Mouse (Mus musculus): ENCODE results near the gene Cep41.

GRCm38 (mm10) chr6:30621986-30622389, 71.6 kb downstream of the Cep41 start:
- TF ChIP-seq E2F4 (IDR thresholded peaks at IDR 0.05; ENCODE audit: insufficient read depth) (no peak), USF1 (IDR thresholded peaks at IDR 0.05; ENCODE audit: low read depth) (no peak), POLR2AphosphoS2 (IDR thresholded peaks at IDR 0.05; ENCODE audit: insufficient read length, low read depth) (no peak), POLR2A (IDR thresholded peaks at IDR 0.05; ENCODE audit: insufficient read length, low read depth) (no peak), MAX (IDR thresholded peaks at IDR 0.05; ENCODE audit: low read depth) (no peak), MYOD1 (IDR thresholded peaks at IDR 0.05; ENCODE audit: control insufficient read depth in 1 of 3, insufficient read length in 2 of 3, low read depth in 2 of 3) (no peak), CEBPB (IDR thresholded peaks at IDR 0.05; ENCODE audit: insufficient read depth, poor library complexity, severe bottlenecking) (no peak), TCF12 (IDR thresholded peaks at IDR 0.05; ENCODE audit: insufficient read depth, poor library complexity, severe bottlenecking) (no peak)

All from myocyte (in vitro differentiated cells).